Mouse (Mus musculus) c-Kit-negative CD71-positive TER-119-positive erythroid progenitor cells, embryonic 14.5 days (primary cell): Measurements from ENCODE around the gene Shisa6.
"Not testable (repeated sequence)": the region's sequence is repeated elsewhere in the genome, so short reads cannot be mapped to it uniquely, and the experiment has no call there.

ENCODE experiments used
- DNase-seq: peaks from one replicate; pipeline ENCODE4 v3.0.0-alpha.2; 2013; ENCODE audit warnings: low read depth, low spot score

Gene Shisa6

GRCm38 (mm10) chr11:66482501-66482900 lies 43.3 kb downstream of the Shisa6 start:
- no peak for DNase-seq

- no peak for DNase-seq
Observed at GRCm38 (mm10) chr11:66442631-66443030, 83.1 kb downstream of the Shisa6 start.

GRCm38 (mm10) chr11:66426129-66426528 lies 99.6 kb downstream of the Shisa6 start:
- DNase-seq = no peak

- DNase-seq = no peak
Observed at GRCm38 (mm10) chr11:66418216-66418615, 107.5 kb downstream of the Shisa6 start.

GRCm38 (mm10) chr11:66408721-66409120 lies 117.0 kb downstream of the Shisa6 start:
- DNase-seq = not testable (repeated sequence)

GRCm38 (mm10) chr11:66400036-66400435 lies 125.7 kb downstream of the Shisa6 start:
- no peak for DNase-seq

- no peak for DNase-seq
Observed at GRCm38 (mm10) chr11:66387561-66387960, 138.2 kb downstream of the Shisa6 start.

- no peak for DNase-seq
Observed at GRCm38 (mm10) chr11:66371796-66372195, 154.0 kb downstream of the Shisa6 start.

GRCm38 (mm10) chr11:66369764-66370163 lies 156.0 kb downstream of the Shisa6 start:
- DNase-seq = no peak

- no peak for DNase-seq
Observed at GRCm38 (mm10) chr11:66366809-66367685, 158.7 kb downstream of the Shisa6 start.

- DNase-seq = no peak
Observed at GRCm38 (mm10) chr11:66359811-66360210, 166.0 kb downstream of the Shisa6 start.

- no peak for DNase-seq
Observed at GRCm38 (mm10) chr11:66344822-66345221, 180.9 kb downstream of the Shisa6 start.

GRCm38 (mm10) chr11:66336313-66336712 lies 189.5 kb downstream of the Shisa6 start:
- DNase-seq = no peak

- no peak for DNase-seq
Observed at GRCm38 (mm10) chr11:66312764-66313163, 213.0 kb downstream of the Shisa6 start.

- no peak for DNase-seq
Observed at GRCm38 (mm10) chr11:66304396-66304795, 221.4 kb downstream of the Shisa6 start.

GRCm38 (mm10) chr11:66274707-66275081 lies 251.1 kb downstream of the Shisa6 start:
- no peak for DNase-seq

- DNase-seq = no peak
Observed at GRCm38 (mm10) chr11:66273904-66274706, 251.7 kb downstream of the Shisa6 start.

- DNase-seq = no peak
Observed at GRCm38 (mm10) chr11:66267029-66267428, 258.7 kb downstream of the Shisa6 start.

GRCm38 (mm10) chr11:66265336-66265990 lies 260.3 kb downstream of the Shisa6 start:
- no peak for DNase-seq

- DNase-seq = no peak
Observed at GRCm38 (mm10) chr11:66260205-66260604, 265.6 kb downstream of the Shisa6 start.

- no peak for DNase-seq
Observed at GRCm38 (mm10) chr11:66258851-66259250, 266.9 kb downstream of the Shisa6 start.

GRCm38 (mm10) chr11:66247115-66247514 lies 278.6 kb downstream of the Shisa6 start:
- no peak for DNase-seq
